In the genomic region with DNA sequence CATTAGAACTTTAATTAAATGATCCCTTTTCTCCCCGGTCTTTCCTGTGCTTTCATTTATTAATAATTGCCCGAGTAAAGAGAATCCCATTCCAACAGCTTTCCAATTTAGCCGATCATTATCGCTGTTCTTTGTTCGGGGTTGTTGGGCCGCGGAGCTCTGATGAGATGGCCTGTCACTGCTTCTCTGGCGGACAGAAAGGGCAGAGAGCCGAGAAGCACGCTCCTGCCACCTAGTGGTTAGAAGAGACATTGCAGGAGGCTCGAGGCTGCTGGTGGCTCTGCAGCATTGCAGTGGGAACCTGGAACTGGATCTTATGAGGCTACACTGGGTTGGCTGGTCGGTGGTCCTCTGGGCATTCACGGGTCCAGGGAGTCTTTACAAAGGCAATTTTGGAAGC, we compare ENCODE assay signal across 8 mouse cellular contexts. TPM values are rescaled to one million over a fixed set of nuclear protein-coding genes. Genes with fewer than 3 reads are reported as not detected.
DNase-seq lines count a peak whose midpoint lies in the region; ATAC-seq and TF ChIP-seq lines count a peak whose summit lies in the region.

No protein-coding gene starts in this region.

- peak; percentile 99 for TF ChIP-seq CTCF in embryonic fibroblast, embryonic 13.5 days (IDR thresholded peaks at IDR 0.05; ENCODE audit: borderline replicate concordance, insufficient read depth, low read length)

- no peak overlapping the region for H3K9ac ChIP-seq in heart, embryonic 11.5 days (ENCODE audit: low read depth, low read length)
- H3K9ac ChIP-seq in kidney, embryonic 16.5 days (replicated peaks; ENCODE audit: low read length): no peak overlapping the region

- no peaks in the 10 kb centered on the region for H3K36me3 ChIP-seq in heart, embryonic 11.5 days (ENCODE audit: control insufficient read depth, insufficient read depth, low read length)
- no peaks in the 10 kb centered on the region for H3K36me3 ChIP-seq in kidney, embryonic 16.5 days (ENCODE audit: insufficient read depth, low read length)
- no peaks in the 10 kb centered on the region for H3K36me3 ChIP-seq in myocyte (ENCODE audit: control insufficient read depth, insufficient read depth)

- 1% methylated on average over 13 of the region's 13 CpGs for WGBS in heart, embryonic 11.5 days (ENCODE audit: insufficient replicate concordance)
- WGBS in kidney, embryonic 16.5 days: 0% methylated on average over 13 of the region's 13 CpGs

- TF ChIP-seq POLR2A in embryonic fibroblast, embryonic 13.5 days (IDR thresholded peaks at IDR 0.05; ENCODE audit: low read depth, low read length): no peak
- TF ChIP-seq POLR2A in myocyte (IDR thresholded peaks at IDR 0.05; ENCODE audit: insufficient read length, low read depth): no peak

- peaks cover 8% of the 10 kb centered on the region for H3K27me3 ChIP-seq in heart, embryonic 11.5 days (ENCODE audit: control insufficient read depth, insufficient read depth, low read length)
- H3K27me3 ChIP-seq in kidney, embryonic 16.5 days (ENCODE audit: insufficient read depth, low read length): peaks cover 5% of the 10 kb centered on the region
- H3K27me3 ChIP-seq in myocyte (ENCODE audit: control insufficient read depth, insufficient read depth, insufficient read length): peaks cover 6% of the 10 kb centered on the region

- H3K4me3 ChIP-seq in embryonic fibroblast, embryonic 13.5 days (ENCODE audit: insufficient read depth, low read length): no peak overlapping the region
- no peak overlapping the region for H3K4me3 ChIP-seq in heart, embryonic 11.5 days (ENCODE audit: low read depth, low read length)
- H3K4me3 ChIP-seq in kidney, embryonic 16.5 days (ENCODE audit: low read length): no peak overlapping the region; the same call in 1 of the 2 replicates
- no peak overlapping the region for H3K4me3 ChIP-seq in myocyte

- H3K79me2 ChIP-seq in myocyte (ENCODE audit: control insufficient read depth, insufficient read depth): no peaks in the 10 kb centered on the region

- no peaks in the 10 kb centered on the region for H3K4me1 ChIP-seq in embryonic fibroblast, embryonic 13.5 days (ENCODE audit: control insufficient read depth, insufficient read depth, low read length)
- no peaks in the 10 kb centered on the region for H3K4me1 ChIP-seq in heart, embryonic 11.5 days (ENCODE audit: control insufficient read depth, insufficient read depth, low read length)
- peaks cover 5% of the 10 kb centered on the region; the same call in 1 of the 2 replicates for H3K4me1 ChIP-seq in kidney, embryonic 16.5 days (ENCODE audit: insufficient read depth, low read length)

- peak overlapping the region; percentile 39; the same call in 1 of the 2 replicates for H3K4me2 ChIP-seq in heart, embryonic 11.5 days
- peak overlapping the region; percentile 31 for H3K4me2 ChIP-seq in kidney, embryonic 16.5 days (replicated peaks; ENCODE audit: low read depth, low read length)
- peak overlapping the region; percentile 55 for H3K4me2 ChIP-seq in myocyte (ENCODE audit: low read depth)

- peak; percentile 53; the same call in 1 of the 2 replicates for ATAC-seq in heart, embryonic 11.5 days (replicated peaks; ENCODE audit: insufficient number of reproducible peaks, low FRiP score, low TSS enrichment)
- peak; percentile 62; the same call in 1 of the 2 replicates for ATAC-seq in kidney, embryonic 16.5 days (ENCODE audit: low FRiP score, low TSS enrichment)

- H3ac ChIP-seq in myocyte (ENCODE audit: control insufficient read depth, insufficient read length): no peak overlapping the region

- no peak overlapping the region for H3K27ac ChIP-seq in embryonic fibroblast, embryonic 13.5 days (ENCODE audit: insufficient read depth, low read length)
- no peak overlapping the region for H3K27ac ChIP-seq in heart, embryonic 11.5 days (ENCODE audit: low read depth, low read length)
- no peak overlapping the region for H3K27ac ChIP-seq in kidney, embryonic 16.5 days (ENCODE audit: low read length)

- DNase-seq in 416B (ENCODE audit: low read depth) (peak; percentile 85), liver (peak; percentile 49)
- peak; percentile 29 to 40 for DNase-seq in adrenal gland, postnatal 4 days (ENCODE audit: low spot score in 2 of 2)
- DNase-seq in spleen, postnatal 4 days (ENCODE audit: low spot score in 2 of 2): peak; percentile 57 to 83

- H3K9me3 ChIP-seq in heart, embryonic 11.5 days (replicated peaks; ENCODE audit: control insufficient read depth, low read length): 0 out of 2 replicates have a peak, but pooled peaks cover 2% of the 10 kb centered on the region
- H3K9me3 ChIP-seq in kidney, embryonic 16.5 days (ENCODE audit: low read length): peaks cover 5% of the 10 kb centered on the region; the same call in 1 of the 2 replicates

TF ChIP-seq in myocyte, 11 proteins besides CTCF, POLR2A, EP300 and RAD21:
- TF ChIP-seq TCF12 (IDR thresholded peaks at IDR 0.05; ENCODE audit: insufficient read depth, poor library complexity, severe bottlenecking) (no peak), MYOG (IDR thresholded peaks at IDR 0.05; ENCODE audit: control insufficient read depth in 1 of 3, insufficient read depth in 1 of 3, insufficient read length in 2 of 3, low read depth in 2 of 3) (no peak), MAX (IDR thresholded peaks at IDR 0.05; ENCODE audit: low read depth) (no peak), POLR2AphosphoS2 (IDR thresholded peaks at IDR 0.05; ENCODE audit: insufficient read length, low read depth) (no peak), USF1 (IDR thresholded peaks at IDR 0.05; ENCODE audit: low read depth) (no peak), CEBPB (IDR thresholded peaks at IDR 0.05; ENCODE audit: insufficient read depth, poor library complexity, severe bottlenecking) (no peak), REST (IDR thresholded peaks at IDR 0.05; ENCODE audit: insufficient read depth, insufficient read length) (no peak), SRF (IDR thresholded peaks at IDR 0.05; ENCODE audit: control insufficient read depth, insufficient read length, low read depth) (no peak), MYOD1 (IDR thresholded peaks at IDR 0.05; ENCODE audit: control insufficient read depth in 1 of 3, insufficient read length in 2 of 3, low read depth in 2 of 3) (no peak), E2F4 (IDR thresholded peaks at IDR 0.05; ENCODE audit: insufficient read depth) (no peak), TCF3 (IDR thresholded peaks at IDR 0.05; ENCODE audit: insufficient read length, low read depth) (no peak)

RNA-seq across cellular contexts. Expression of a gene that starts 13.4 kb away (rescaled TPM):
- under 1 TPM; 0.17 to 0.42 TPM for total RNA-seq in adrenal gland, postnatal 4 days (2021)
- polyA plus RNA-seq in embryonic fibroblast, embryonic 13.5 days (2011; ENCODE audit: insufficient read length, low read depth, missing spikeins): not detected in 2 replicates
- not detected in 2 replicates for polyA plus RNA-seq in heart, embryonic 11.5 days (2014; fragmentation: Nextera tagmentation; extraction: Ambion mirVana)
- polyA plus RNA-seq in kidney, embryonic 16.5 days (2015; fragmentation: Nextera tagmentation; extraction: Ambion mirVana): 0.05 TPM in 1 of 2 replicates, not detected in the other
- not detected for polyA plus RNA-seq in myocyte (2012; fragmentation: generic; extraction: Trizol)

RNA-seq across cellular contexts. Expression of a gene that starts 51.3 kb away (rescaled TPM):
- total RNA-seq in adrenal gland, postnatal 4 days (2021): 1 to 10 TPM; 1.5 to 2.1 TPM
- 0.45 and 0.72 TPM in 2 replicates for polyA plus RNA-seq in embryonic fibroblast, embryonic 13.5 days (2011; ENCODE audit: insufficient read length, low read depth, missing spikeins)
- polyA plus RNA-seq in heart, embryonic 11.5 days (2014; fragmentation: Nextera tagmentation; extraction: Ambion mirVana): 0.20 and 0.69 TPM in 2 replicates
- polyA plus RNA-seq in kidney, embryonic 16.5 days (2015; fragmentation: Nextera tagmentation; extraction: Ambion mirVana): 10.9 and 12.1 TPM in 2 replicates
- not detected for polyA plus RNA-seq in myocyte (2012; fragmentation: generic; extraction: Trizol)

Comparison
In these comparisons a context has a peak if more than half of its experiments do, and no peak if none do; other contexts are left out.
1. DNase-seq: peak in every context shown above with its lines; median percentile 85 in 416B; 70 in spleen, postnatal 4 days; 49 in liver; 34 in adrenal gland, postnatal 4 days.